Mouse (Mus musculus) forebrain, embryonic 14.5 days (tissue): ENCODE data around the gene Snap91. TPM values are rescaled to one million over a fixed set of nuclear protein-coding genes. Genes with fewer than 3 reads are reported as not detected.

ENCODE experiments used
- ATAC-seq: fragments of 200-750 bp; cut with Nextera tagmentation; 2 replicates; pipeline ENCODE4 v1.8.0; 2017; ENCODE audit warnings: mild to moderate bottlenecking, moderate library complexity
- DNase-seq: peaks from one replicate; pipeline ENCODE4 v3.0.0-alpha.2; 2015; ENCODE audit warnings: low spot score
- H3K27ac ChIP-seq: fragments of 300-500 bp; sonication (generic); 2 replicates; pipeline ENCODE4 v1.5.1; 2014; ENCODE audit warnings: low read depth, mild to moderate bottlenecking, control low read depth, low read length, moderate library complexity
- H3K27me3 ChIP-seq: fragments of 300-500 bp; sonication (generic); replicated peaks from 2 replicates; pipeline ENCODE4 v1.6.1; 2014; ENCODE audit warnings: low read length, control low read depth, mixed read lengths; ENCODE audit not compliant: control insufficient read depth, insufficient read depth
- H3K36me3 ChIP-seq: fragments of 300-500 bp; sonication (generic); 2 replicates; pipeline ENCODE4 v1.6.1; 2014; ENCODE audit warnings: low read length, control low read depth; ENCODE audit not compliant: control insufficient read depth, insufficient read depth
- H3K4me1 ChIP-seq: fragments of 300-500 bp; sonication (generic); 2 replicates; pipeline ENCODE4 v1.6.1; 2014; ENCODE audit warnings: antibody characterized with exemption, low read length, control low read depth; ENCODE audit not compliant: control insufficient read depth, insufficient read depth
- H3K4me2 ChIP-seq: fragments of 300-500 bp; sonication (generic); 2 replicates; pipeline ENCODE4 v1.6.1; 2014; ENCODE audit warnings: mild to moderate bottlenecking, control low read depth, low read length
- H3K4me3 ChIP-seq: fragments of 300-500 bp; sonication (generic); 2 replicates; pipeline ENCODE4 v1.5.1; 2014; ENCODE audit warnings: low read depth, low read length, control low read depth
- H3K9ac ChIP-seq: fragments of 300-500 bp; sonication (generic); 2 replicates; pipeline ENCODE4 v1.6.1; 2014; ENCODE audit warnings: mild to moderate bottlenecking, low read length, control low read depth, moderate library complexity
- H3K9me3 ChIP-seq: fragments of 300-500 bp; sonication (generic); replicated peaks from 2 replicates; pipeline ENCODE4 v1.6.1; 2016; ENCODE audit warnings: low read length, control low read depth, mixed read lengths; ENCODE audit not compliant: control insufficient read depth
- WGBS: fragments of 180-500 bp; shearing (Covaris S2); extraction: QIAGEN DNeasy Blood & Tissue Kit; methylation state at CpG from one replicate; pipeline ENCODE4 v1.1.7; 2014; 5-methylcytosine and 5-hydroxymethylcytosine counted together
- polyA plus RNA-seq: library from polyadenylated mRNA; unstranded; fragments of >200 nt; fragmentation: Nextera tagmentation; extraction: Ambion mirVana; gene quantifications from 2 replicates; pipeline ENCODE4 v1.2.1, GENCODE M21; 2014

Snap91 gene
- polyA plus RNA-seq: 43.1 and 55.1 TPM in 2 replicates

DNA sequence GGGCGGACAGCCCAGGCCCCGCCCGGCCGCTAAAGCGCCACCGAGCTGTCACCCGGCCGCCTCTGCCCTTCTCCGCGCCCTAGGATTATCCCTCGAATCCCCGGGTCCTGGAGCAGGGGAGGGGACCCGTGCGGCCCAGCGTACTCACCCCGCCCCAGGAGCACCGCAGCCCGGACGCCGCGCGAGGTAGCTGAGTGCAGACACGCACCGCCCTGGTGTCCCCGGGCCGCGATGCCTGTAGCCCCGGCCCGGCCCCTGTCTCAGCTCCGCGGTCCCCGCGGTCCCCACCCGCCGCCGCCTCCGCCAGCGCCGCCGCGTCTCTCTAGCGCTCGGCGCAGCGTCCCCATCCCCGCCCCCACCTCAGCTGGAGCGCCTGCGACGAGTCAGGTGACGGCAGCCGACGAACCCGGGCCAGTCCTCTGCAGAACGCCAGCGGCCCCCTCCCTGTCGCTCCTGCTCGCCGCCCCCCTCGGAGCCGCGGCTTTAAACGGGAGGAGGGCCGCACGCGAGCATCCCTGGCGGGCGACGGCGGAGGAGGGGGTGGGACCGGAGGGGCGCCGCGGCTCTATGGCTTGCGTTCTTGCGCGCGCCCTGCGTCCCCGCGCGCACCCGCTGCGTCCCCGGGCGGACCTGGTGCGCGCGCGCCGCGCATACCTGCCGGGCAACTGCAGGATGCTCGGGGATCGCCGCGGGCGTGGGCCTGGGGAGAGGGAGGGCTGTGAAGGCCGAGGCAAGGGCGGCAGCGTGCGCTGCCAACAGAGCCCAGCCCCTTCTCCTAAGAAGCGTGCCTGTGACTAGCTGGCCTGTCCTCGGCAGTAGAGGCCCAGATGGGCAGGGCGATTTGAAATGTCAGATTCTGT is at the start of gene Snap91:
Gene Snap91 (minus strand): TSS at position 542 of the 860 bp plus-strand sequence.
- Histone ChIP-seq H3K27me3 (0 out of 2 replicates have a peak, but pooled peaks cover 6% of the 10 kb centered on the region), H3K9me3 (no peaks in the 10 kb centered on the region), H3K4me1 (no peaks in the 10 kb centered on the region), H3K4me2 (peak within 1 kb of the TSS; percentile 80), H3K4me3 (peak within 1 kb of the TSS; percentile 78), H3K36me3 (no peaks in the 10 kb centered on the region), H3K9ac (peak within 1 kb of the TSS; percentile 84), H3K27ac (peak within 1 kb of the TSS; percentile 91)
- DNase-seq (peak; percentile 95), ATAC-seq (peak; percentile 96)
- WGBS: under 1% methylated on average over 49 of the region's 104 CpGs

GRCm38 (mm10) chr9:86926519-86926918 is 46.1 kb upstream of the Snap91 start:
- WGBS: 86% methylated on average over 5 of the region's 5 CpGs
- H3K9me3 ChIP-seq: no peaks in the 10 kb centered on the region
- H3K36me3 ChIP-seq: no peaks in the 10 kb centered on the region
- no peak overlapping the region for H3K9ac ChIP-seq
- no peaks in the 10 kb centered on the region for H3K27me3 ChIP-seq
- no peaks in the 10 kb centered on the region for H3K4me1 ChIP-seq
- ATAC-seq: no peak
- H3K4me3 ChIP-seq: no peak overlapping the region
- DNase-seq: no peak
- H3K27ac ChIP-seq: no peak overlapping the region
- H3K4me2 ChIP-seq: no peak overlapping the region

DNA sequence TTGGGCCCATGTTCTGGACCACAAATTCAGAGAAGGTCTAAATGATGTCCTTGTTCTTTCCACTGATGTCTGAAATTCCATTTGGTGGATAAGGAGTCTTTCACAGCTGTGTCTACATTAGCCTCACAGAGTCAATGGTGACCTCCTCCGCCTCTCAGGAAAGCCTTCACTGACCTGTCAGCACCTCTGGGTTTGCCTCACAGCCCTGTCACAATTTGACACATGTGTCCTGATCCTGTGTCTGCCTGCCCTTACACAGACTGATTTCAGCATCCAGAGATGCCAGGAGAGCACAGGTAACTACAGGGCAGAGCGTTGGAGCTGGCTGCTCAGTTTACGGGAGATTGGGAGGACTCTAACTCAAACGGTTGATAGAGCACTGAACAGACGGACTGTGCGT is 45.2 kb upstream of the Snap91 start:
- 85% methylated on average over 6 of the region's 6 CpGs for WGBS
- ATAC-seq: no peak
- H3K27ac ChIP-seq: no peak overlapping the region

DNA sequence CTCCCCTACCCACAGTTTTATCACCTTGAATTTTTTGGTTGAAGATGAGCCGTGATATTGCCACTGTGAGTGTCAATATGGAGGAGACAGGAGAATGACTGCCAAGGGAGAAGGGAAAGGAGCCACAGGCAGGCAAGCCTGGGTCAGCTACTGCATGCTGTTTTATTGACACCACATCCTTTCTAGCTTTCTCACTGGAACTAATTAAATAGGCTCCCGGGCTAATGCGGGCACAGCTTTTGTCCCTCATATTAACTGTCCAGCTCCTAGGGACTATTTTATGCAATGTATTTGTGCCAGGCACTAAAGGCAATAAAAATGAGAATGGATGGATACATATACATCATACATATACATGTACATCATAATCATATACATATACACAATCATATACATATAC is 42.0 kb upstream of the Snap91 start:
- no peak for ATAC-seq
- Histone ChIP-seq H3K9ac (no peak overlapping the region), H3K4me2 (no peak overlapping the region), H3K9me3 (no peaks in the 10 kb centered on the region), H3K4me3 (no peak overlapping the region), H3K27me3 (no peaks in the 10 kb centered on the region), H3K27ac (no peak overlapping the region), H3K36me3 (no peaks in the 10 kb centered on the region), H3K4me1 (no peaks in the 10 kb centered on the region)
- 69% methylated on average over 3 of the region's 3 CpGs for WGBS
- no peak for DNase-seq

More for the DNA sequence above, 45.2 kb upstream of the Snap91 start:
- H3K4me1 ChIP-seq: no peaks in the 10 kb centered on the region
- no peak overlapping the region for H3K4me2 ChIP-seq
- no peak for DNase-seq
- no peaks in the 10 kb centered on the region for H3K27me3 ChIP-seq
- no peaks in the 10 kb centered on the region for H3K36me3 ChIP-seq
- H3K9ac ChIP-seq: no peak overlapping the region
- H3K4me3 ChIP-seq: no peak overlapping the region
- H3K9me3 ChIP-seq: no peaks in the 10 kb centered on the region

DNA sequence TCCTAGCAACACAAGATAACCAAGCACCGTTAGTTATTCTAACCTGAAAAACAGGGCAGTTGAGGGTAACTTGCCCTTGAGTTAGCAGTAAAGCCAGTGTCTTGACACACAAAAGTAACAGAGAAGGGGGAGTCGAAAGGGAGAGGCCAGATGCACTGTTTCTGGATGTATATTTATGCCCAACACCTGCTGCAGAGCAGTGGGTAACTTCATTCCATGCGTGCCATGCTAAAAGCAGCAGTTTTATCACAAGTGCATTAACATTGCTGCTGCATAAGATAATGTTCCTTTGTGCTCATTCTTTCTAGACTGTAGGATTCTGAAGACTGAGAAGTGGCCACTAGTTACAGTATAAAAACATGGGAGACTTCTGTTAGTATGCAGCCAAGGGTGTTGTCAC is 36.1 kb upstream of the Snap91 start:
- DNase-seq (no peak), ATAC-seq (no peak)
- H3K36me3 ChIP-seq: no peaks in the 10 kb centered on the region
- H3K4me2 ChIP-seq: no peak overlapping the region
- H3K27ac ChIP-seq: no peak overlapping the region
- no peak overlapping the region for H3K4me3 ChIP-seq
- 89% methylated on average over 3 of the region's 3 CpGs for WGBS
- H3K27me3 ChIP-seq: no peaks in the 10 kb centered on the region
- H3K4me1 ChIP-seq: no peaks in the 10 kb centered on the region
- H3K9ac ChIP-seq: no peak overlapping the region
- no peaks in the 10 kb centered on the region for H3K9me3 ChIP-seq

DNA sequence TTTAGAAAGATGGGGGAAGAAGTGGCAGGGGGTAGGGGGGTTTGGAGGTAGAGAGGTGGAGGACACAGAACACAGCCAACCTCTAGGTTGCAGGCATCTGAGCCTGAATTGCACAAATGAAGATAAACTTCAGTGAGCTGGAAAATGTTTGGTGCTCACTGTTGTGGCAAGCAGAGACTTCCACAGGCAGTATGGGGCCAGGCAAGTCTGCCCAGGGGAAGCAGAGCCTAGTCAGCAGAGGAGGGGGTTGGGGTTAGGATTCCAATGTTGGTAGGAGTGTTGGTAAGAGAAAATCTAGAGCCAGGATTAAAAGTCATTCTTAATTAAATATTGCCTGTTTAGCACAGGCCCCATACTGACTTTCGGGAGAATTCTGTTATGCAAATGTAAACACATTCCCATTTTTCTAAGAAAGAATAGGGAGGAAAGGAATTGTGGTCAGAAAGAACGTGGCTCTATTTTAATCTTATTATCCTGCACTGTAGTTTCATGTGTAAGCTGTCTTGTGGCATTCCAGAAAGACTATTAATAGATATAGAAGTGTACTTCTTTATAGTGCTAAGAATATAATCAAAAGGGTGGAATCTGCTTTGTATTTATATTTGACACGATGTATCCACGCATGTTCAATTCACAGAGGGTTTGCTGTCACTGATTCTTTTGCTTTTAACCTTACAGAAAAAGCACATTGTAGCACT is 19.2 kb upstream of the Snap91 start:
- ATAC-seq: no peak
- 57% methylated on average over 4 of the region's 4 CpGs for WGBS
- no peaks in the 10 kb centered on the region for H3K4me1 ChIP-seq
- no peak overlapping the region for H3K4me3 ChIP-seq
- no peaks in the 10 kb centered on the region for H3K27me3 ChIP-seq
- no peak overlapping the region for H3K9ac ChIP-seq
- no peaks in the 10 kb centered on the region for H3K36me3 ChIP-seq
- no peak overlapping the region for H3K4me2 ChIP-seq
- no peaks in the 10 kb centered on the region for H3K9me3 ChIP-seq
- no peak for DNase-seq
- H3K27ac ChIP-seq: no peak overlapping the region

GRCm38 (mm10) chr9:86879216-86880112 is 990 bp downstream of the Snap91 start:
- Histone ChIP-seq H3K9me3 (no peaks in the 10 kb centered on the region), H3K9ac (peak overlapping the region; percentile 84), H3K27me3 (0 out of 2 replicates have a peak, but pooled peaks cover 6% of the 10 kb centered on the region), H3K36me3 (no peaks in the 10 kb centered on the region), H3K27ac (peak overlapping the region; percentile 91), H3K4me1 (no peaks in the 10 kb centered on the region), H3K4me2 (peak overlapping the region; percentile 80), H3K4me3 (peak overlapping the region; percentile 78)
- DNase-seq (peak; percentile 48), ATAC-seq (peak; percentile 27)
- WGBS: under 1% methylated on average over 75 of the region's 75 CpGs

DNA sequence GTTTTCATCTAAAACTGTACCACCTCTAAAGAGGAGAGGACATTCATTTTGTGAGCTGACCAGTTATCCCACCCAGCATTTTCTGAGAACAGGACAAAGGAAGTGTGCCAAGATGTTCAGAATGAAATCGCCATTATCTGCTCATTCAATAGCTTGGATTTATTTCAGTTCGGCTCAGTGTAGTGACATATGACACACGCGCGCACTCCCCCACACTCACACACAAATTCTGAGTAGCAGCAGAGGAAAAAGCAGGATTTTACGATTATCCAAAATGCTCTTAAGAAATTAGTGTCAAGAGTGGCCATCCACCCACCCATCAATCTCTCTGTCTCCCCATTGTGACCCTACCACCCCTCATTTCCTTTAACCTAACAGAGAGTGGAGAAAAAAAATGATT is 1.7 kb downstream of the Snap91 start:
- DNase-seq (peak; percentile 15), ATAC-seq (no peak)
- Histone ChIP-seq H3K4me2 (peak overlapping the region; percentile 80), H3K27me3 (0 out of 2 replicates have a peak, but pooled peaks cover 6% of the 10 kb centered on the region), H3K27ac (no peak overlapping the region), H3K9me3 (no peaks in the 10 kb centered on the region), H3K9ac (peak overlapping the region; percentile 84), H3K36me3 (no peaks in the 10 kb centered on the region), H3K4me3 (peak overlapping the region; percentile 78), H3K4me1 (no peaks in the 10 kb centered on the region)
- WGBS: 66% methylated on average over 6 of the region's 6 CpGs
